Mouse (Mus musculus) cerebellum, adult 2 months (tissue): ENCODE measurements at regions not wholly inside any gene's neighbourhood (a gene's known extent, or its start where the extent isn't known, plus 50 kb on each side); places are given as distances from the start of the nearest gene placed in this dataset.

ENCODE experiments used
- CTCF ChIP-seq: fragments of 200-500 bp; IDR thresholded peaks from 2 replicates; pipeline ENCODE4 v1.5.1; 2011; ENCODE audit warnings: low read depth, mild to moderate bottlenecking, control low read depth, low read length, moderate library complexity, borderline replicate concordance; ENCODE audit not compliant: insufficient read depth
- POLR2A ChIP-seq: fragments of 200-500 bp; IDR thresholded peaks from 2 replicates; pipeline ENCODE4 v1.6.1; 2011; ENCODE audit warnings: low read length, control low read depth, borderline replicate concordance; ENCODE audit not compliant: insufficient read depth

DNA sequence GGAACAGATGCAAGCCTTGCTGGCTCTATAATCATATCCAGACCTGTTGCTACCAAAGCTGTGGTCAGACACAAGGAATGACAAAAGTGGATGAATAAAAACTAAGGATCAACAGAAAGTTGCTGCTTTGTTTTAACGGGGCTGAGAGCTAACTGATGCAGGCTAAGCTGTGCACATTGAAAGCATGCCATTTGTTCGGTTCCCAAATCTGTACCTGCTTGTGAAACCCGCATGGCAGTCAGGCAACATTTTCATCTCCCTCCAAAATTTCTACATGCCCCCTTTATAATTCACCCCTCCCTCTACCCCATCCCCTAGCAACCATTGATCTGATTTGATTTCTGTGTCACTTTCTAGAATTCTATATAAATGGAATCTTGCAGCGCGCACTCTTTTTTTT lies 272.3 kb downstream of the Tox3 start:
- TF ChIP-seq POLR2A = no peak
- TF ChIP-seq CTCF = no peak
